In the genomic region with DNA sequence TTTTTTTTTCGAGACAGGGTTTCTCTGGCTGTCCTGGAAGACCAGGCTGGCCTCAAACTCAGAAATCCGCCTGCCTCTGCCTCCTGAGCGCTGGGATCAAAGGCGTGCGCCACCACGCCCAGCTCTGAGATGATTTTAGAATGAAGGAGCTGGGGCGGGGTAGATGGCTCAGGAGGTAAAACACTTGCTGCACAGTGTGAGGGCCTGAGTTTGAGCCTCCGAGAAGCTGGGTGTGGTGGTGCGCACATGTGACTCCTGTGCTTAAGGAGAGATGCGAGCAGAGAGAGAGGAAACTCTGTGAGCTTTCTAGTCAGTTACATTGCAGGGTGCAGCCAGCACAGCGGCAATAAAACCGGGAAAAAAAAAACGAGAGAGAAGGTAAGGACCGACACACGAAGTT, we compare ENCODE assay signal across 31 mouse cellular contexts. TPM values are rescaled to one million over a fixed set of nuclear protein-coding genes. Genes with fewer than 3 reads are reported as not detected.
DNase-seq lines count a peak whose midpoint lies in the region; ATAC-seq and TF ChIP-seq lines count a peak whose summit lies in the region.
"Had no signal": no experiment of that assay in that cellular context is flagged by ENCODE, and none has a peak within 500 bp of the region (broad histone marks: within the 10 kb centered on the region; RNA-seq: fewer than 3 reads in every experiment).

No protein-coding gene starts in this region.

- peak; percentile 89 for DNase-seq in R1 (ENCODE audit: low read depth, low spot score)
- no peak for DNase-seq in Muller cell, postnatal 12 days (ENCODE audit: inconsistent ontology term)
- DNase-seq in MN1 (ENCODE audit: low spot score): no peak
- DNase-seq: adrenal gland, adult 8-10 months; adrenal gland, postnatal 25 days; cerebellum, adult 11-12 months; cerebellum, adult 8-10 months; cerebellum, postnatal 10 days; cerebellum, postnatal 36 days; embryo, embryonic 11 days; forebrain, postnatal 0 days; gastrocnemius, adult 2 months; gastrocnemius, postnatal 25 days; heart, adult 18-20 months; heart, postnatal 14 days; heart, postnatal 4 days; kidney, adult 18-20 months had no signal

- H3K9me3 ChIP-seq in intestine, embryonic 16.5 days (ENCODE audit: control insufficient read depth, low read length): no peaks in the 10 kb centered on the region
- H3K9me3 ChIP-seq in intestine, embryonic 15.5 days: no peaks in the 10 kb centered on the region
- no peaks in the 10 kb centered on the region for H3K9me3 ChIP-seq in heart, embryonic 12.5 days (replicated peaks)
- H3K9me3 ChIP-seq: embryonic facial prominence, embryonic 10.5 days; embryonic facial prominence, embryonic 13.5 days; G1E; heart, embryonic 13.5 days had no signal

- no peaks in the 10 kb centered on the region for H3K27me3 ChIP-seq in intestine, embryonic 16.5 days (replicated peaks; ENCODE audit: control insufficient read depth, insufficient read depth, low read length)
- H3K27me3 ChIP-seq in intestine, embryonic 15.5 days (replicated peaks): no peaks in the 10 kb centered on the region
- no peaks in the 10 kb centered on the region for H3K27me3 ChIP-seq in heart, embryonic 12.5 days (replicated peaks)
- H3K27me3 ChIP-seq: embryonic facial prominence, embryonic 13.5 days; heart, embryonic 13.5 days had no signal

- 85% methylated on average over 15 of the region's 15 CpGs for WGBS in intestine, embryonic 16.5 days
- 88% methylated on average over 15 of the region's 15 CpGs for WGBS in intestine, embryonic 15.5 days
- 86% methylated on average over 15 of the region's 15 CpGs for WGBS in heart, embryonic 12.5 days

- no peak overlapping the region for H3K4me3 ChIP-seq in intestine, embryonic 16.5 days (ENCODE audit: low read length)
- H3K4me3 ChIP-seq in intestine, embryonic 15.5 days (replicated peaks): no peak overlapping the region
- H3K4me3 ChIP-seq in embryonic fibroblast, embryonic 13.5 days (ENCODE audit: insufficient read depth, low read length): no peak overlapping the region
- H3K4me3 ChIP-seq in heart, embryonic 12.5 days: no peak overlapping the region
- H3K4me3 ChIP-seq: embryonic facial prominence, embryonic 10.5 days; embryonic facial prominence, embryonic 13.5 days; gastrocnemius, adult 2 months; heart, embryonic 13.5 days had no signal

- peaks cover 6% of the 10 kb centered on the region for H3K36me3 ChIP-seq in intestine, embryonic 16.5 days (ENCODE audit: control insufficient read depth, insufficient read depth, low read length)
- peaks cover 12% of the 10 kb centered on the region; the same call in 1 of the 2 replicates for H3K36me3 ChIP-seq in intestine, embryonic 15.5 days
- peaks cover 40% of the 10 kb centered on the region for H3K36me3 ChIP-seq in heart, embryonic 12.5 days

- TF ChIP-seq CTCF in embryonic fibroblast, embryonic 13.5 days (IDR thresholded peaks at IDR 0.05; ENCODE audit: borderline replicate concordance, insufficient read depth, low read length): no peak

- no peak overlapping the region for H3K27ac ChIP-seq in intestine, embryonic 16.5 days (ENCODE audit: low read length)
- no peak overlapping the region for H3K27ac ChIP-seq in intestine, embryonic 15.5 days
- 0 out of 2 replicates have a peak overlapping the region, but pooled peaks have one; percentile 38 for H3K27ac ChIP-seq in embryonic fibroblast, embryonic 13.5 days (ENCODE audit: insufficient read depth, low read length)
- no peak overlapping the region for H3K27ac ChIP-seq in heart, embryonic 12.5 days (ENCODE audit: poor library complexity, severe bottlenecking)
- H3K27ac ChIP-seq: embryonic facial prominence, embryonic 10.5 days; embryonic facial prominence, embryonic 13.5 days; gastrocnemius, adult 2 months; heart, embryonic 13.5 days; hindbrain, embryonic 14.5 days; hindbrain, postnatal 0 days had no signal

- peaks cover 13% of the 10 kb centered on the region for H3K4me1 ChIP-seq in intestine, embryonic 16.5 days (ENCODE audit: control insufficient read depth, insufficient read depth, low read length)
- H3K4me1 ChIP-seq in intestine, embryonic 15.5 days (replicated peaks): peaks cover 10% of the 10 kb centered on the region
- H3K4me1 ChIP-seq in embryonic fibroblast, embryonic 13.5 days (ENCODE audit: control insufficient read depth, insufficient read depth, low read length): peaks cover 32% of the 10 kb centered on the region
- peaks cover 18% of the 10 kb centered on the region for H3K4me1 ChIP-seq in heart, embryonic 12.5 days (replicated peaks)

- 0 out of 2 replicates have a peak, but pooled peaks have one; percentile 29 for ATAC-seq in intestine, embryonic 16.5 days
- no peak for ATAC-seq in intestine, embryonic 15.5 days
- no peak for ATAC-seq in megakaryocyte progenitor cell, adult 5-6 weeks (replicated peaks; ENCODE audit: poor library complexity)
- no peak for ATAC-seq in heart, embryonic 12.5 days (ENCODE audit: insufficient number of reproducible peaks, low FRiP score)
- ATAC-seq: activated CD4-positive, CD25-positive, alpha-beta regulatory T cell, adult 4 months; forebrain, embryonic 14.5 days; forebrain, postnatal 0 days; hindbrain, postnatal 0 days; inflammation-experienced regulatory T-cells, adult 6 months had no signal

- no peak for TF ChIP-seq POLR2A in embryonic fibroblast, embryonic 13.5 days (IDR thresholded peaks at IDR 0.05; ENCODE audit: low read depth, low read length)

- no peak overlapping the region for H3K4me2 ChIP-seq in intestine, embryonic 16.5 days (ENCODE audit: low read depth, low read length)
- H3K4me2 ChIP-seq in intestine, embryonic 15.5 days (replicated peaks): no peak overlapping the region
- no peak overlapping the region for H3K4me2 ChIP-seq in heart, embryonic 12.5 days
- H3K4me2 ChIP-seq: embryonic facial prominence, embryonic 13.5 days; heart, embryonic 13.5 days; hindbrain, embryonic 14.5 days had no signal

- no peak overlapping the region for H3K9ac ChIP-seq in intestine, embryonic 16.5 days (ENCODE audit: low read depth, low read length)
- H3K9ac ChIP-seq in intestine, embryonic 15.5 days: no peak overlapping the region
- no peak overlapping the region for H3K9ac ChIP-seq in heart, embryonic 12.5 days
- H3K9ac ChIP-seq: embryonic facial prominence, embryonic 13.5 days; forebrain, postnatal 0 days; heart, embryonic 13.5 days; hindbrain, embryonic 14.5 days had no signal

RNA-seq across cellular contexts. Expression of a gene that starts 7.4 kb away (rescaled TPM):
- 88.4 and 93.4 TPM in 2 replicates for polyA plus RNA-seq in intestine, embryonic 16.5 days (2015; fragmentation: Nextera tagmentation; extraction: Ambion mirVana)
- 76.7 and 77.9 TPM in 2 replicates for polyA plus RNA-seq in intestine, embryonic 15.5 days (2015; fragmentation: Nextera tagmentation; extraction: Ambion mirVana)
- 203 and 205 TPM in 2 replicates for polyA plus RNA-seq in embryonic fibroblast, embryonic 13.5 days (2011; ENCODE audit: insufficient read length, low read depth, missing spikeins)
- 98.8 and 112 TPM in 2 replicates for total RNA-seq in megakaryocyte progenitor cell, adult 5-6 weeks (2015)
- 65.3 and 70.9 TPM in 2 replicates for total RNA-seq in megakaryocyte progenitor cell, adult 5-6 weeks (2017)
- 55.0 and 56.5 TPM in 2 replicates for polyA plus RNA-seq in heart, embryonic 12.5 days (2016; fragmentation: Nextera tagmentation; extraction: Ambion mirVana)

RNA-seq across cellular contexts. Expression of a gene that starts 7.5 kb away (rescaled TPM):
- 142 and 150 TPM in 2 replicates for polyA plus RNA-seq in intestine, embryonic 16.5 days (2015; fragmentation: Nextera tagmentation; extraction: Ambion mirVana)
- polyA plus RNA-seq in intestine, embryonic 15.5 days (2015; fragmentation: Nextera tagmentation; extraction: Ambion mirVana): 124 and 134 TPM in 2 replicates
- 44.7 and 50.5 TPM in 2 replicates for polyA plus RNA-seq in embryonic fibroblast, embryonic 13.5 days (2011; ENCODE audit: insufficient read length, low read depth, missing spikeins)
- 98.8 and 111 TPM in 2 replicates for total RNA-seq in megakaryocyte progenitor cell, adult 5-6 weeks (2015)
- 53.8 and 67.5 TPM in 2 replicates for total RNA-seq in megakaryocyte progenitor cell, adult 5-6 weeks (2017)
- polyA plus RNA-seq in heart, embryonic 12.5 days (2016; fragmentation: Nextera tagmentation; extraction: Ambion mirVana): 127 and 137 TPM in 2 replicates
